Mouse (Mus musculus) erythroblast, adult 5-6 weeks (primary cell): ENCODE data around the gene Uhrf1bp1. TPM values are rescaled to one million over a fixed set of nuclear protein-coding genes. Genes with fewer than 3 reads are reported as not detected.
A peak's percentile ranks its signal among the peaks of the same experiment; 100 is the strongest.
"Not testable (repeated sequence)": the region's sequence is repeated elsewhere in the genome, so short reads cannot be mapped to it uniquely, and the experiment has no call there.

Experiments
- ATAC-seq: replicated peaks from 2 replicates; pipeline ENCODE4 v1.8.0; 2016; ENCODE audit warnings: moderate number of reproducible peaks, mild to moderate bottlenecking, moderate TSS enrichment, inconsistent platforms; ENCODE audit not compliant: poor library complexity, low FRiP score, severe bottlenecking
- total RNA-seq, 2 experiments: library from RNA; stranded (forward) in 1 of 2; stranded (reverse) in 1 of 2; fragments of 150-400 nt in 1 of 2; fragments of 200-764, 138-1000 nt in 1 of 2; gene quantifications; 2 replicates each; pipeline versions ENCODE4 v1.2.3 to v1.2.4; 2015 to 2017; ENCODE audit warnings: low replicate concordance in 2 of 2

Uhrf1bp1 gene
- total RNA-seq, 2 experiments from 2014 or later = 4.3 to 4.4 TPM

- ATAC-seq = not testable (repeated sequence)
These were observed 18.4 kb upstream of the Uhrf1bp1 start, which contains the start of gene Snrpc for GRCm38 (mm10) chr17:27837850-27838249. Gene Snrpc, plus strand, starts transcription at chr17:27838150.

GRCm38 (mm10) chr17:27839469-27840252 is 16.6 kb upstream of the Uhrf1bp1 start:
- ATAC-seq = peak; percentile 100

GRCm38 (mm10) chr17:27848351-27848750 is 7.9 kb upstream of the Uhrf1bp1 start:
- ATAC-seq = peak; percentile 61

GRCm38 (mm10) chr17:27851076-27851475 is 5.2 kb upstream of the Uhrf1bp1 start:
- ATAC-seq = no peak

- ATAC-seq = peak; percentile 61
These were observed 782 bp downstream of the Uhrf1bp1 start for GRCm38 (mm10) chr17:27856798-27857648.

- peak; percentile 66 for ATAC-seq
These were observed 1.6 kb downstream of the Uhrf1bp1 start for GRCm38 (mm10) chr17:27857649-27858475.

- ATAC-seq = no peak
These were observed 2.9 kb downstream of the Uhrf1bp1 start for GRCm38 (mm10) chr17:27859131-27859530.

- ATAC-seq = no peak
These were observed 9.2 kb downstream of the Uhrf1bp1 start for GRCm38 (mm10) chr17:27865461-27865860.

GRCm38 (mm10) chr17:27866737-27867136 is 10.5 kb downstream of the Uhrf1bp1 start:
- no peak for ATAC-seq

- ATAC-seq = no peak
These were observed 15.6 kb downstream of the Uhrf1bp1 start for GRCm38 (mm10) chr17:27871851-27872250.

- no peak for ATAC-seq
These were observed 17.3 kb downstream of the Uhrf1bp1 start for GRCm38 (mm10) chr17:27873583-27873982.

GRCm38 (mm10) chr17:27874510-27874909 is 18.3 kb downstream of the Uhrf1bp1 start:
- ATAC-seq = peak; percentile 61; the same call in 1 of the 2 replicates

- peak; percentile 51 for ATAC-seq
These were observed 25.3 kb downstream of the Uhrf1bp1 start for GRCm38 (mm10) chr17:27881518-27881917.

GRCm38 (mm10) chr17:27883129-27883528 is 26.9 kb downstream of the Uhrf1bp1 start:
- no peak for ATAC-seq

GRCm38 (mm10) chr17:27883994-27884393 is 27.8 kb downstream of the Uhrf1bp1 start:
- ATAC-seq = no peak

- ATAC-seq = no peak
These were observed 30.4 kb downstream of the Uhrf1bp1 start for GRCm38 (mm10) chr17:27886499-27887210.

- peak; percentile 88 for ATAC-seq
These were observed 51.4 kb downstream of the Uhrf1bp1 start for GRCm38 (mm10) chr17:27907512-27908205.

- ATAC-seq = 0 out of 2 replicates have a peak, but pooled peaks have one; percentile 38
These were observed 52.1 kb downstream of the Uhrf1bp1 start for GRCm38 (mm10) chr17:27908206-27908887.
